Mouse (Mus musculus) urinary bladder, postnatal 14 days (tissue): Measurements from ENCODE around the gene Nppc.

ENCODE experiments used
- DNase-seq: peaks from one replicate; pipeline ENCODE4 v3.0.0; 2021; ENCODE audit warnings: low spot score

The Nppc gene

DNA sequence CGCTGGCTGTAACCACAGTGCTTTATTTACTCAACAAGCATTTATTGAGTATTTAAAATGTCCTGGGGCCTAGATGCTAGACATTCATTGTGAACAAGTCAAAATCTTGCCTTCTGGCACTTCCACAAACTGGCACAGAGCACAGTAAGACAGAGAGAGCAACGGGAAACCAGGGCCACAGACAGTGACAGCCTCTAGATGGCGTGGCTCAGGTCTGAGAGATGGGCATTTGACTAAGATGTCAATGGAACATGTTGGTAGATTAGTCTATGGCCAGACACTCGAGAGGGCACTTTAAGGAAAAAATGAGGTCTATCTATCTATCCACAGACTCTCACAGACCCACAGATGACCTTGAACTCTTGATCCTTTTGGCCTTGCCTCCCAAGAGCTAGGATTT is 17.7 kb downstream of the Nppc start:
- DNase-seq: no peak

DNA sequence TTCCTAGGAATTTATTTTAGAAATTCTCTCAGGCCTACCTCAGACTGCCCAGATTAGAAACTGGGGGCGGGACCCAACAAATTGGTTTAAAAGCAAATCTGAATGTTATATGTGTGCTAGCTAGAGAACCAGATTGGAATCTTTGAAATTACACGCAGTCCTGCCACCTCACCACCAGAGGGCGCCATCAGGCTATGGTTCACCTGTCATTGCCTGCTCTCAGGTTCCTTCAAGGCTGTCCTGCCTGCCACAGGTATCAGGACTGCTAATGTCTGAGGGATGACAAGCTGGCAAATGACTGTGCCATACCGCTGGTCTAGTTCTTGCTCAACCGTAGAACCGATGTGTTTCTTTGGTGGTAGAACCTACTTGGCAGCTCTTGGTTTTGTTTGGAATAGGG is 20.1 kb downstream of the Nppc start:
- DNase-seq: peak; percentile 65

DNA sequence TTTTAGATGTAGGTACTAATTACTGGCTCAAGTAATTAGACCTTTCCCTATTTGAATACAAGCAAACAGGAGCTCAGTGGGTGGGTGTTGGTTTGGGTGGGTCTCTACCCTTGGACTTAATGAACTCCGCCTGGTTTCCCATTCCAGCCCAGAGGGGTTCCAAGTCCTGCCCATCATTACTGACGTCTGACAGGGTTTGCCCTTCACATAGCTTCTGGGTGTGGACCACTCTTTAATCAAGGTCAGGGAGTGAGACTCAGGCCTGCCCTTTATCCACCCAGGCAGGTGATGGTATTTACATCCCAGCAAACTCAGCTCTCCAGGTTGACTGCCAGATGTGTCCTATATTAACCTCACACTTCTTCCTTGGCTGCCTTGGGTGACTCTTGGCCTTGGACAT is 22.9 kb downstream of the Nppc start:
- DNase-seq: no peak

GRCm38 (mm10) chr1:86643101-86643809 is 27.1 kb downstream of the Nppc start:
- DNase-seq: no peak

GRCm38 (mm10) chr1:86634751-86635359 is 35.5 kb downstream of the Nppc start:
- no peak for DNase-seq

DNA sequence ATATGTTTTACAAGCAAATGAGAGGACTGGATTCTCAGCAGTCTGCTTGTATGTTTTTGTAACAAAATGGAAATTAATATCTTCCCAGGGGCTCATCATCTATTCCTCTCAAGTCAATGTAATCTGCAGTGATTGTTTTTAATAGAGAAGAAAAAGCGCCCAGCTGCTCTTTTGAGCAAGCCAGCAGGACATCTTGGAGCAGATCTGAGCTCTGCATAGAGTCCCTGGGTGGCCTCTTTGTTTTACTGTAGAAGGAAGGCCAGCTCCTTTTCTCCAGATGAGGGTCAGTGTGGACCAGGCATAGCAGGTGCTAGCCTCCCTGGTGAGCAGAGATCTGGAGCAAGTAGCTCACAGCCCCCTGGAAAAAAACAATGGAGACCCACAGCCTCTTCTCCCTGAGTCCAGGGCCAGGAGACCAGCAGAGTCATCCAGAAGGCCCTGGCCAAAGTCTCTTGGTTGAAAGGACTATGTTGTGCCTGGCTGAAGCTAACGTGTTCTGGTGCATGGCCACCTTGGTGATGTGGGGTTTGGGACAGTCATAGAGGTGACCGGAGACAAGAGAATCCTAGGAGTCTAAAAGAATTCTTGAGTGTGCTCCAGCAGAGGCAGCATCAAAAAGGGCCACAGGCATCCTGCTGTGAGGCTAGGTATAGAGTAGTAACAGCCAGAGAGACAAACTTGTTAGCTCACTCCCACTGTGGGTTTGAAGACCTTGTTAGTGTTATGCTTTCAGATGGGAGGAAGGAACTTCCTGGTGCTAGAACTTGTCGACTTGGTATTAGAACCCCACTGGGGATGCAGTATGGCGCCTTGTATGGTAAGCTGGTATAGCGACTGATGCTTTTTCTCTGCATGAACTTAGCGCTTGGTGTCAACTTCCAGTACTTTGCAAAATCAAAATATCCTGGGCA is 36.3 kb downstream of the Nppc start:
- no peak for DNase-seq

GRCm38 (mm10) chr1:86633434-86633833 is 36.9 kb downstream of the Nppc start:
- no peak for DNase-seq

GRCm38 (mm10) chr1:86632732-86633380 is 37.5 kb downstream of the Nppc start:
- DNase-seq: no peak

GRCm38 (mm10) chr1:86630527-86630926 is 39.8 kb downstream of the Nppc start:
- no peak for DNase-seq

DNA sequence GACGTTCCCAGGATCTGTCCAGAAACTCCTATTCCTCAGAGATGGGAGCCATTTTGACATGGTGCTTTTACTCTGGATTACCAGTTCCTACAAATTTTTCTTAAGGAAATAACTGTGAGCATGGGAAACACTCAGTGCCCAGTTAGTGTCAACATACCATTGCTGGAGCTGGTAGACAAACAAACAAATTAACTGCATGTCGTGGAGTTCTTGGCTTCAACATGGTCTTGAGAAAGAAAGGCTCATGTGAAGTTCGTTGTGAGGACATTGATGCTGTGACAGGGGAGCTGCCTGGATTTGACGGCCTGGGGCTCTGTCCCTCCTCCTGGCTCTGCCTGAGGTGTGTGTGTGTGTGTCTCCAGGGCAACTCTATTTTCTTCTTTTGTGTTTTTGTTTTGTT is 40.4 kb downstream of the Nppc start:
- no peak for DNase-seq

DNA sequence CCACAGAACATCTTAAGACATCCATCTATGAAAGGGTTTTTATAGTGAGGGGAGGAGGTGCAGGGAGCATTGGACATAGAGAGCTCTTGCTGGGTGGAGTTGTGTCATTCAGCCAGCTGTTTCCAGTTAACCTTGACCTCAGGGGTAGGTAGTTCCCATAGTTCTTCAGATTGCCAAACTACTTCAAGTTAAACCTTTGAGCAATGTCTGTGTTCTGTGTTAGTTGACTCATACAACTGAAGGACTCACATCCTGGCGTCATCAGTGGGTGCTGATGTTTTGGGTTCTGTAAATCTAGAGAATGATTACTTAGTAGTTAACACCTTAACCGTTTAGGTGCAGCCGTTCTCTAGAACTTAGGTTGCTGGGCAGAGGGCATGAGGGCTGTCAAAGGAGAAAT is 42.1 kb downstream of the Nppc start:
- DNase-seq: no peak

DNA sequence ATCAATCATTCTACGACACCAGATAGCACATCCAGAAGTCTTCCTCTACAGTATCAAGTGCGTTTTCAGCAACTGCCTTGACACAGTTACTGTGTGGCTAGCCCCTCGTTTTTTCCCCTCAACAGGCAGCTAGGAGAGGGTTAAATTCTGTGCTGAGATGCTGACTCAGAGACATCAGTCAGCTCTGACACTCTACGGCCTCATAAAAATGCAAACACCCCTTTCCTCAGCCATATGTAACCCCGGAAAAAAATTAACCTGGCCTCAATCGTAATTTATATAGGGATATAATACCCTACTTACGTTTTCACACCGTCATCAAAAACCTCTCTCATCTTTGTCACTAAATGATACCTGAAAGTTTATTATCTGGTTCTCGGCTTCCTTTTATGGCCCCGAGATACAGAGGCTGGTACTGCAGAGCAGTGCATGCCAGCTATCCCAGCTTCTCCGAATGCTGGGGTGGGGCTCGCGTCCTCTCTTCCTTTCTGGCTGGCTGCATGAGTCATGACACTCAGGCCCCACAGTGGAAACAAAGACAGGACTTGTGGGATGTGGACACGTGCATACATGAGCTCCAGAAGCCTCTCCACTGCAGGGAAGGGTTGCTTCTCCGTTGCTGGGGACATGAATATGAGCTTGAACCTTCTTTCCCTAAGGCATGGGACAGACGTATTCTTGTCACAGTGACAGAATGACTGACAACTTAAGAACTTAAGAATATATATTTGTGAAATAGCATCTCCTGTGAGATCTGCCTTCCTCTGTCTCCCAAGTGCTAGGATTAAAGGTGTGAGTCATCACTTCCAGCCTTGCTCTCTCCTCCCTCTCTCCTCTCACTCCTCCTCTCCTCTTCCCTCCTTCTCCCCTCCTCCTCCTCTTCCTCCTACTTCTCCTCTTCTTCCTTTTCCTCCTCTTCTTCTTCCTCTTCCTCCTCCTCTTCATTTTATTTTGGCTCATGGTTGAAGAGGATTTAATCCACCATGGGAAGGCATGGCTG is 47.1 kb downstream of the Nppc start:
- peak; percentile 11 for DNase-seq

GRCm38 (mm10) chr1:86622296-86622695 is 48.1 kb downstream of the Nppc start:
- DNase-seq: no peak

GRCm38 (mm10) chr1:86618454-86619125 is 51.8 kb downstream of the Nppc start:
- peak; percentile 77 for DNase-seq
